In the genomic region with DNA sequence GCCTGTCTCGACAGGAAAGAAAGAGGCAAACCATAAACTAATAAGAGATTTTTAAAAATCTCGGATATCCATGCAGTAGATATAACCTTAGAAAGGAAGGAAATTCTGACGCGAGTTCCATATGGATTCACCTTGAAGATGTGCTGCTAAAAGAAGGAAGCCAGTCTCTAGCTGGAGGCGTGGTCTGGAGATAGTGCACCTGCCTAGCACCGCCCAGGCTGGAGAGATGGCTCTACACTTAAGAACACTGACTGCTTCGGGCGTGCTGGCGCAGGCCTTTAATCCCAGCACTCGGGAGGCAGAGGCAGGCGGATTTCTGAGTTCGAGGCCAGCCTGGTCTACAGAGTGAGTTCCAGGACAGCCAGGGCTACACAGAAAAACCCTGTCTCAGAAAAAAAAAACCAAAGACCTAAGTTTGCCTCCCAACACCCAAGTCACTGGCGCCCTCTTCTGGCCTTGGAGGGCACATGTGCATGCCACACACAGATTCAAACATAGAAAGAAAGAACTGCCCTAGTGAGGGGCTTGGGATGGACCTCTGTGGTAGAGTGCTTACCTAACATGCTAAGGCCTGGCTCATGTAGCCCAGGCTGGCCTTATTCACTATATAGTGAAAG, we compare ENCODE assay signal across 9 mouse cellular contexts. TPM values are rescaled to one million over a fixed set of nuclear protein-coding genes. Genes with fewer than 3 reads are reported as not detected.
DNase-seq lines count a peak whose midpoint lies in the region; ATAC-seq and TF ChIP-seq lines count a peak whose summit lies in the region.
"Had no signal": no experiment of that assay in that cellular context is flagged by ENCODE, and none has a peak within 500 bp of the region (broad histone marks: within the 10 kb centered on the region; RNA-seq: fewer than 3 reads in every experiment).

No protein-coding gene starts in this region.

- TF ChIP-seq EP300 in heart, adult 2 months (IDR thresholded peaks at IDR 0.05; ENCODE audit: insufficient read depth, low read depth, low read length), result no peak

- H3K9ac ChIP-seq in heart, adult 2 months (ENCODE audit: low read depth, low read length), result no peak overlapping the region
- H3K9ac ChIP-seq in liver, embryonic 11.5 days (ENCODE audit: low read depth, low read length), result no peak overlapping the region

- H3K36me3 ChIP-seq in heart, adult 2 months (ENCODE audit: control insufficient read depth, insufficient read depth, low read length), result no peaks in the 10 kb centered on the region; the same call in 1 of the 2 replicates
- peaks cover 26% of the 10 kb centered on the region for H3K36me3 ChIP-seq in liver, embryonic 11.5 days (ENCODE audit: control insufficient read depth, insufficient read depth, low read length)
- H3K36me3 ChIP-seq in forebrain, embryonic 10.5 days (replicated peaks), result peaks cover 66% of the 10 kb centered on the region

- 77% methylated on average over 13 of the region's 13 CpGs for WGBS in heart, adult 2 months
- WGBS in liver, embryonic 11.5 days, result 57% methylated on average over 13 of the region's 13 CpGs
- 77% methylated on average over 13 of the region's 13 CpGs for WGBS in forebrain, embryonic 10.5 days

- no peaks in the 10 kb centered on the region for H3K27me3 ChIP-seq in heart, adult 2 months (ENCODE audit: control insufficient read depth, insufficient read depth, low read length)
- H3K27me3 ChIP-seq in liver, embryonic 11.5 days (replicated peaks; ENCODE audit: control insufficient read depth, insufficient read depth, low read length), result no peaks in the 10 kb centered on the region
- no peaks in the 10 kb centered on the region for H3K27me3 ChIP-seq in forebrain, embryonic 10.5 days (ENCODE audit: poor library complexity, severe bottlenecking)
- H3K27me3 ChIP-seq: midbrain, embryonic 12.5 days had no signal

- peaks cover 2% of the 10 kb centered on the region; the same call in 1 of the 2 replicates for H3K4me1 ChIP-seq in heart, adult 2 months (ENCODE audit: control insufficient read depth, insufficient read depth, low read length)
- H3K4me1 ChIP-seq in liver, embryonic 11.5 days (replicated peaks; ENCODE audit: control insufficient read depth, insufficient read depth, low read length), result peaks cover 13% of the 10 kb centered on the region
- peaks cover 25% of the 10 kb centered on the region for H3K4me1 ChIP-seq in forebrain, embryonic 10.5 days

- H3K4me3 ChIP-seq in heart, adult 2 months, result no peak overlapping the region
- H3K4me3 ChIP-seq in liver, embryonic 11.5 days (ENCODE audit: low read depth, low read length), result peak overlapping the region; percentile 71; the same call in 1 of the 2 replicates
- no peak overlapping the region for H3K4me3 ChIP-seq in forebrain, embryonic 10.5 days

- DNase-seq in heart, adult 2 months, result peak in 1 of 2 experiments; percentile 61
- no peak for DNase-seq in heart, postnatal 25 days (ENCODE audit: low spot score)
- DNase-seq in urinary bladder, postnatal 14 days (ENCODE audit: low spot score), result peak; percentile 40
- DNase-seq in urinary bladder, adult 2 months (ENCODE audit: low spot score), result no peak
- DNase-seq in liver, embryonic 11.5 days (ENCODE audit: low spot score), result peak; percentile 54
- peak; percentile 85 for DNase-seq in retina, embryonic 14.5 days (ENCODE audit: low spot score)
- no peak for DNase-seq in forebrain, embryonic 10.5 days (ENCODE audit: extremely low spot score, low spot score)

- intact Hi-C loops in heart, adult 2 months (cut with DNase I), result loop anchor here (1.0 to 5.0 kb wide), 3 partner anchors 33 to 155 kb away; a partner anchor contains a TSS
- intact Hi-C loops in heart, postnatal 25 days (cut with DNase I), result no loop called here

- no peak overlapping the region for H3K27ac ChIP-seq in heart, adult 2 months
- H3K27ac ChIP-seq in liver, embryonic 11.5 days (ENCODE audit: low read depth, low read length), result peak overlapping the region; percentile 48; the same call in 1 of the 2 replicates
- no peak overlapping the region for H3K27ac ChIP-seq in forebrain, embryonic 10.5 days
- H3K27ac ChIP-seq: midbrain, embryonic 12.5 days had no signal

- peak; percentile 73 for TF ChIP-seq CTCF in heart, adult 2 months (IDR thresholded peaks at IDR 0.05)

- ATAC-seq in common myeloid progenitor, adult 5-6 weeks (replicated peaks; ENCODE audit: low read depth, poor library complexity, severe bottlenecking), result 0 out of 2 replicates have a peak, but pooled peaks have one; percentile 21
- no peak; the same call in 1 of the 2 replicates for ATAC-seq in liver, embryonic 11.5 days (replicated peaks; ENCODE audit: low FRiP score)

- peak overlapping the region; percentile 78 for H3K4me2 ChIP-seq in liver, embryonic 11.5 days

- no peaks in the 10 kb centered on the region for H3K9me3 ChIP-seq in liver, embryonic 11.5 days (ENCODE audit: control insufficient read depth, low read length)
- no peaks in the 10 kb centered on the region for H3K9me3 ChIP-seq in forebrain, embryonic 10.5 days
- H3K9me3 ChIP-seq: midbrain, embryonic 12.5 days had no signal

- H3K79me2 ChIP-seq in heart, adult 2 months (replicated peaks; ENCODE audit: control insufficient read depth, insufficient read depth, low read length), result no peaks in the 10 kb centered on the region

- TF ChIP-seq POLR2A in heart, adult 2 months (IDR thresholded peaks at IDR 0.05; ENCODE audit: insufficient read depth, low read depth, low read length), result no peak

RNA-seq across cellular contexts. Expression of a gene that starts 1.8 kb away (rescaled TPM):
- total RNA-seq in heart, adult 2 months (2021), result 1 to 10 TPM; 5.3 to 6.4 TPM
- polyA plus RNA-seq in heart, adult 2 months (2012; rRNA removed), result 6.2 and 9.7 TPM in 2 replicates
- 1 to 10 TPM; 5.3 to 6.0 TPM for total RNA-seq in heart, postnatal 25 days (2021)
- polyA plus RNA-seq in urinary bladder, adult 2 months (2012; rRNA removed), result 11.2 and 11.3 TPM in 2 replicates
- total RNA-seq in common myeloid progenitor, adult 5-6 weeks (2017), result 11.8 and 14.3 TPM in 2 replicates
- 20.3 and 24.9 TPM in 2 replicates for polyA plus RNA-seq in liver, embryonic 11.5 days (2014; fragmentation: Nextera tagmentation; extraction: Ambion mirVana)
- 24.4 and 25.6 TPM in 2 replicates for polyA plus RNA-seq in forebrain, embryonic 10.5 days (2016; fragmentation: Nextera tagmentation; extraction: Ambion mirVana)

RNA-seq across cellular contexts. Expression of a gene that starts 1.9 kb away (rescaled TPM):
- total RNA-seq in heart, adult 2 months (2021), result 1 to 10 TPM; 5.4 to 5.5 TPM
- polyA plus RNA-seq in heart, adult 2 months (2012; rRNA removed), result 11.5 and 12.3 TPM in 2 replicates
- 1 to 10 TPM; 5.0 to 6.3 TPM for total RNA-seq in heart, postnatal 25 days (2021)
- 20.5 and 22.6 TPM in 2 replicates for polyA plus RNA-seq in urinary bladder, adult 2 months (2012; rRNA removed)
- 48.9 and 57.0 TPM in 2 replicates for total RNA-seq in common myeloid progenitor, adult 5-6 weeks (2017)
- 69.0 and 70.3 TPM in 2 replicates for polyA plus RNA-seq in liver, embryonic 11.5 days (2014; fragmentation: Nextera tagmentation; extraction: Ambion mirVana)
- 64.3 and 64.8 TPM in 2 replicates for polyA plus RNA-seq in forebrain, embryonic 10.5 days (2016; fragmentation: Nextera tagmentation; extraction: Ambion mirVana)

RNA-seq across cellular contexts. Expression of a gene that starts 21.3 kb away (rescaled TPM):
- 10 to 100 TPM; 63.5 to 89.3 TPM for total RNA-seq in heart, adult 2 months (2021)
- 66.9 and 70.9 TPM in 2 replicates for polyA plus RNA-seq in heart, adult 2 months (2012; rRNA removed)
- 10 to 100 TPM; 64.4 to 71.9 TPM for total RNA-seq in heart, postnatal 25 days (2021)
- polyA plus RNA-seq in urinary bladder, adult 2 months (2012; rRNA removed), result 104 and 141 TPM in 2 replicates
- 158 and 163 TPM in 2 replicates for total RNA-seq in common myeloid progenitor, adult 5-6 weeks (2017)
- 253 and 261 TPM in 2 replicates for polyA plus RNA-seq in liver, embryonic 11.5 days (2014; fragmentation: Nextera tagmentation; extraction: Ambion mirVana)
- 299 and 302 TPM in 2 replicates for polyA plus RNA-seq in forebrain, embryonic 10.5 days (2016; fragmentation: Nextera tagmentation; extraction: Ambion mirVana)

RNA-seq across cellular contexts. Expression of a gene that starts 32.7 kb away (rescaled TPM):
- total RNA-seq in heart, adult 2 months (2021), result 1 to 10 TPM in 1 of 2 experiments, under 1 TPM in 1; 0.76 to 1.6 TPM
- 2.9 and 5.5 TPM in 2 replicates for polyA plus RNA-seq in heart, adult 2 months (2012; rRNA removed)
- total RNA-seq in heart, postnatal 25 days (2021), result 1 to 10 TPM in 1 of 2 experiments, under 1 TPM in 1; 0.87 to 1.2 TPM
- 9.8 and 10.8 TPM in 2 replicates for polyA plus RNA-seq in urinary bladder, adult 2 months (2012; rRNA removed)
- total RNA-seq in common myeloid progenitor, adult 5-6 weeks (2017), result 26.4 and 33.7 TPM in 2 replicates
- 7.4 and 9.0 TPM in 2 replicates for polyA plus RNA-seq in liver, embryonic 11.5 days (2014; fragmentation: Nextera tagmentation; extraction: Ambion mirVana)
- 7.4 and 7.5 TPM in 2 replicates for polyA plus RNA-seq in forebrain, embryonic 10.5 days (2016; fragmentation: Nextera tagmentation; extraction: Ambion mirVana)

RNA-seq across cellular contexts. Expression of a gene that starts 54.0 kb away (rescaled TPM):
- total RNA-seq in heart, adult 2 months (2021), result 1 to 10 TPM; 3.8 to 4.7 TPM
- polyA plus RNA-seq in heart, adult 2 months (2012; rRNA removed), result 6.0 and 8.1 TPM in 2 replicates
- 1 to 10 TPM; 6.5 to 7.2 TPM for total RNA-seq in heart, postnatal 25 days (2021)
- 10.6 and 16.6 TPM in 2 replicates for polyA plus RNA-seq in urinary bladder, adult 2 months (2012; rRNA removed)
- total RNA-seq in common myeloid progenitor, adult 5-6 weeks (2017), result 23.9 and 35.9 TPM in 2 replicates
- 1.7 TPM in 2 replicates for polyA plus RNA-seq in liver, embryonic 11.5 days (2014; fragmentation: Nextera tagmentation; extraction: Ambion mirVana)
- polyA plus RNA-seq in forebrain, embryonic 10.5 days (2016; fragmentation: Nextera tagmentation; extraction: Ambion mirVana), result 3.8 and 5.1 TPM in 2 replicates

Comparison
In these comparisons a context has a peak if more than half of its experiments do, and no peak if none do; other contexts are left out.
1. DNase-seq: peak in urinary bladder, postnatal 14 days (single experiment), liver, embryonic 11.5 days (single experiment) and retina, embryonic 14.5 days (single experiment); none in heart, postnatal 25 days (single experiment), urinary bladder, adult 2 months (single experiment) and forebrain, embryonic 10.5 days (single experiment).